Mouse (Mus musculus): Measurements from ENCODE around the gene Catsper1. TPM values are rescaled to one million over a fixed set of nuclear protein-coding genes. Genes with fewer than 3 reads are reported as not detected.

Catsper1 gene
- total and polyA plus RNA-seq, 3 experiments = 0.16 TPM; not detected in 2

DNA sequence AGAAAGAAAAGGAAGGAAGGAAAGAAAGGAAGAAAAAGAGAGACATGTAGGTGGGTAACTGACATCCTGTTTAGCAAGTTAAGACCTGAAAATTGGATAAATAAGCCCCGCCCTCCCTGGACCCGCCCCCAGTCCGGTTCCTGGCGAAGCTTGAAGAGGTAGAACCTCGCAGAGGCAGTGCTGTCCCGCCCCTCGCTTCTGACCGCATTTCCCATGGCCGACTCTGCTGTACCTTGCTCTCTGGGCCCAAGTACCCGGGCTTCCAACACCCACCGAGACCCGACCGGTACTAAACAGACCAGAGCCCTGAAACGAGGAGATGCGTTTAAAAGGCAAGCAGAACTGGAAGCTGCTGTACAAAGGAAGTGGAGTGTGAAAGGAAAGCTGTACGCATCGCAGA, 11.7 kb upstream of the Catsper1 start:
- H3K4me1 ChIP-seq (ENCODE audit: control insufficient read depth, insufficient read depth, low read length) = no peaks in the 10 kb centered on the region
- no peak for DNase-seq
- H3K79me2 ChIP-seq (replicated peaks; ENCODE audit: control insufficient read depth, insufficient read depth, low read length) = no peaks in the 10 kb centered on the region
- H3K4me3 ChIP-seq = no peak overlapping the region
- H3K27me3 ChIP-seq (ENCODE audit: control insufficient read depth, insufficient read depth, low read length) = no peaks in the 10 kb centered on the region
- TF ChIP-seq CTCF (IDR thresholded peaks at IDR 0.05) (no peak), EP300 (IDR thresholded peaks at IDR 0.05; ENCODE audit: insufficient read depth, low read depth, low read length) (no peak), POLR2A (IDR thresholded peaks at IDR 0.05; ENCODE audit: insufficient read depth, low read depth, low read length) (no peak)
- WGBS = 43% methylated on average over 17 of the region's 17 CpGs
- no peak overlapping the region for H3K27ac ChIP-seq
- H3K9ac ChIP-seq (ENCODE audit: low read depth, low read length) = no peak overlapping the region
- intact Hi-C loops (cut with DNase I) = no loop called here
- no peaks in the 10 kb centered on the region for H3K36me3 ChIP-seq (ENCODE audit: control insufficient read depth, insufficient read depth, low read length)

DNA sequence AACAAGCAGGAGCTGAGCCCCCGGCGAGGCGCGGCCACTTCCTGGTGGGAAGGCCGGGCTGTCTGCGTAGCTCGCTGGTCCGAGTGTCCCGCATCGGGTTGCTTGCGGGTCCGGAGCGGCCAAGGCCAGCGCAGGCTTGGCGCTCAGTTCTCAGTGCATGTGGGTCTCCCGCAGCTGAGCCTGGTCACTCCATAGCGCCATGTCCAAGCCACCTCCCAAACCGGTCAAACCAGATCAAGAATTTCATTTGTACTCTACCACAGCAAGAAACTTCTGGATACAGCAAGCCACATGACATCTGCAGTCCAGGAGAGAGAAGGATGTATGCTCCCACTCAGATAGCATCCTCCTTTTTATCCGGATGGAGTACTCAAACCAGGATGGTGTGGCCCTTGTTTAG, 7.6 kb upstream of the Catsper1 start:
- H3K9ac ChIP-seq (ENCODE audit: low read depth, low read length) = no peak overlapping the region
- no peak overlapping the region for H3K4me3 ChIP-seq
- no peaks in the 10 kb centered on the region for H3K36me3 ChIP-seq (ENCODE audit: control insufficient read depth, insufficient read depth, low read length)
- no peaks in the 10 kb centered on the region for H3K27me3 ChIP-seq (ENCODE audit: control insufficient read depth, insufficient read depth, low read length)
- WGBS = 79% methylated on average over 19 of the region's 19 CpGs
- H3K4me1 ChIP-seq (ENCODE audit: control insufficient read depth, insufficient read depth, low read length) = no peaks in the 10 kb centered on the region
- TF ChIP-seq CTCF (IDR thresholded peaks at IDR 0.05) (no peak), EP300 (IDR thresholded peaks at IDR 0.05; ENCODE audit: insufficient read depth, low read depth, low read length) (no peak)
- H3K79me2 ChIP-seq (replicated peaks; ENCODE audit: control insufficient read depth, insufficient read depth, low read length) = no peaks in the 10 kb centered on the region
- intact Hi-C loops (cut with DNase I) = no loop called here
- no peak overlapping the region for H3K27ac ChIP-seq
- no peak for DNase-seq

DNA sequence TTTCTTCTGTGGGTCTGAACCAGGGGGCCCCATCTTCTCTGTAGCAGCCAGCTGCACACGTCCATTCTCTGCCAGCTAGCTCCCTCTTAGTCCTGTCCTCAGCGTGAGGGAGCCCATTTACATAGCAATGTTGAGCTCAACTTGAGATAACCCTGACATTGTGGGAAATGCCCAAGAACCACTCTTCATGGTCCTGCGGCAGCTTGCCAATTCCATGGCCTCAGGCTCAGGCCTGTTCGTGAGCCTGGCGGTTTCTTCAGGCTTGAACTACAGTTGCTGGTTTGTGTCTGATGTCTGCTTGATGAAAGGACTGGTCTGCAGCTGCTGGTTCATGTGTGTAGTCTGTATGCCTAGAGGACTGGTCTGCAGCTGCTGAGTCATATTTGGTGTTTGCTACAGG, 800 bp upstream of the Catsper1 start:
- Histone ChIP-seq H3K27ac (no peak overlapping the region), H3K36me3 (ENCODE audit: control insufficient read depth, insufficient read depth, low read length) (no peaks in the 10 kb centered on the region), H3K79me2 (replicated peaks; ENCODE audit: control insufficient read depth, insufficient read depth, low read length) (no peaks in the 10 kb centered on the region), H3K4me1 (ENCODE audit: control insufficient read depth, insufficient read depth, low read length) (no peaks in the 10 kb centered on the region), H3K27me3 (ENCODE audit: control insufficient read depth, insufficient read depth, low read length) (no peaks in the 10 kb centered on the region; the same call in 1 of the 2 replicates), H3K9ac (ENCODE audit: low read depth, low read length) (no peak overlapping the region), H3K4me3 (no peak overlapping the region)
- TF ChIP-seq EP300 (IDR thresholded peaks at IDR 0.05; ENCODE audit: insufficient read depth, low read depth, low read length) (no peak), CTCF (IDR thresholded peaks at IDR 0.05) (no peak), POLR2A (IDR thresholded peaks at IDR 0.05; ENCODE audit: insufficient read depth, low read depth, low read length) (no peak)
- 61% methylated on average over 5 of the region's 5 CpGs for WGBS
- DNase-seq = no peak
- intact Hi-C loops (cut with DNase I) = no loop called here

- H3K4me1 ChIP-seq (ENCODE audit: control insufficient read depth, insufficient read depth, low read length) = peaks cover 6% of the 10 kb centered on the region
- intact Hi-C loops (cut with DNase I) = loop anchor here (1.0 to 2.0 kb wide), 2 partner anchors 10 to 91 kb away; no protein-coding TSS in a partner anchor
- H3K27me3 ChIP-seq (ENCODE audit: control insufficient read depth, insufficient read depth, low read length) = no peaks in the 10 kb centered on the region; the same call in 1 of the 2 replicates
- DNase-seq = peak; percentile 72 to 85
- TF ChIP-seq EP300 (IDR thresholded peaks at IDR 0.05; ENCODE audit: insufficient read depth, low read depth, low read length) (0 out of 2 replicates have a peak, but pooled peaks have one; percentile 42), CTCF (IDR thresholded peaks at IDR 0.05) (0 out of 2 replicates have a peak, but pooled peaks have one; percentile 100), POLR2A (IDR thresholded peaks at IDR 0.05; ENCODE audit: insufficient read depth, low read depth, low read length) (no peak)
- H3K4me3 ChIP-seq = no peak overlapping the region
- H3K9ac ChIP-seq (ENCODE audit: low read depth, low read length) = no peak overlapping the region
- H3K79me2 ChIP-seq (replicated peaks; ENCODE audit: control insufficient read depth, insufficient read depth, low read length) = no peaks in the 10 kb centered on the region
- H3K27ac ChIP-seq = no peak overlapping the region
- WGBS = 30% methylated on average over 5 of the region's 5 CpGs
- H3K36me3 ChIP-seq (ENCODE audit: control insufficient read depth, insufficient read depth, low read length) = no peaks in the 10 kb centered on the region
Observed at GRCm38 (mm10) chr19:5337975-5338374, 2.4 kb downstream of the Catsper1 start.

DNA sequence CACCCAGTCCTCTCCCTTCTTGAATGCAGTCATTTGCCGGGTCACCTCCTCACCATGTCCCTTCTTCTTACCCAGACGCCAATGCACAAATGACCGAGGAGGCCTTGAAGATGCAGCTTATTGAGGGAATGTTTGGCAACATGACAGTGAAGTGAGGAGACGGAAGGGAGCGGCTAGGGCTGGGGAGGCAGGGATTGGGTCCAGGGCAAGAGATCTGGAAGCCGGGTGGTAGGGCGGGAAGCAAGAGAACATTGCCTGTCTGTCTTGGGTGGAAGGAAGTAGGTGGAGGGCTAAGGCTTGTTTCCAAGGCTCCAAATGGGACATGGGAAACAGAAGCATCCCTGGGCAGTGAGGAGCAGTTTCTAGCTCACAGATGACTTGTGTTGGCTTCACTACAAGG, 5.8 kb downstream of the Catsper1 start:
- WGBS = 39% methylated on average over 7 of the region's 7 CpGs
- H3K9ac ChIP-seq (ENCODE audit: low read depth, low read length) = no peak overlapping the region

DNA sequence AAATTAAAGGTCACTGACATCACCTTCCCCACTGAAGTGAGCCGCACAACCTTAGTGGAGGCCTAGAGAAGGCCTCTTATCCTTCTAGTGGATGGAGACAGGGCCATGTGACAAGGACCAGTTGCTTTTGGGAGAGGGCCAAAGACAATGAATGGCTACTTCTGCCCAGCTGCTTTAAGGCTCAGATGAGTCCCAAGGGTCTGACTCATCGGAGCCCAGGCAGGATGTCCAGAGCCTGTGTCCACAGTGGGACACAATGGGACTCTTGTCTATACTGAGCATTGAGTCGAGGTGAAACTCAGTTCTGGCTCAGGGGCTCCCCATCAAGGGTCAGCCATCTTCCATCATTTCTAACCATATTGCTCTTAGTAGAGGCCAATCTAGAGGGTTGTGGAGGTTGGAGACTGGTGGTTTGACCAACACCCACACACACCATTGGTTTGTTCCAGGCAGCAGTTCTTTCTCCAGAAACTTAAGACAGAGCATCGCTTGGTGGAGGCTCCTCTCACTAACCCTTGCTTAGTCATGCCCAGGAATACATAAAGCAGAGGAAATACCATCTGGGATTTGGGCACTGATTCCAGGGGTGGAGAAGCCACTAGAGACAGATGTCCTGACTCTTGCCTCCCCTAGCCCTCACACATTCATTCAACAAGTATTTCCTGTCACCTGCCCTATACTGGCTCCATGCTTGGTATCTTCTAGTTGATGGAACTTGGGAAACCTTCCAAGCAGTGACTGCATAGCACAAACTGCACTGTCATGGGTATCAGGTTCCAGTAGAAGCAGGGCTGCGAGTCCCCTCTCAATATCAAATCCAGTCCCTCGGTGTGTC, 10.0 kb downstream of the Catsper1 start:
- peak overlapping the region; percentile 75 for H3K27ac ChIP-seq
- WGBS = 38% methylated on average over 6 of the region's 6 CpGs
- H3K4me1 ChIP-seq (ENCODE audit: control insufficient read depth, insufficient read depth, low read length) = peaks cover 20% of the 10 kb centered on the region
- TF ChIP-seq EP300 (IDR thresholded peaks at IDR 0.05; ENCODE audit: insufficient read depth, low read depth, low read length) (peak; percentile 69; the same call in 1 of the 2 replicates), CTCF (IDR thresholded peaks at IDR 0.05) (no peak), POLR2A (IDR thresholded peaks at IDR 0.05; ENCODE audit: insufficient read depth, low read depth, low read length) (peak; percentile 35; the same call in 1 of the 2 replicates)
- intact Hi-C loops (cut with DNase I) = loop anchor here (5.0 kb wide), 1 partner anchor 148 kb away; no protein-coding TSS in a partner anchor
- no peaks in the 10 kb centered on the region for H3K36me3 ChIP-seq (ENCODE audit: control insufficient read depth, insufficient read depth, low read length)
- no peak overlapping the region for H3K4me3 ChIP-seq
- DNase-seq = peak; percentile 55 to 75
- no peaks in the 10 kb centered on the region for H3K27me3 ChIP-seq (ENCODE audit: control insufficient read depth, insufficient read depth, low read length)
- H3K9ac ChIP-seq (ENCODE audit: low read depth, low read length) = no peak overlapping the region
- H3K79me2 ChIP-seq (replicated peaks; ENCODE audit: control insufficient read depth, insufficient read depth, low read length) = no peaks in the 10 kb centered on the region

More for the DNA sequence above, 5.8 kb downstream of the Catsper1 start:
- Histone ChIP-seq H3K27me3 (ENCODE audit: control insufficient read depth, insufficient read depth, low read length) (no peaks in the 10 kb centered on the region), H3K4me3 (no peak overlapping the region), H3K36me3 (ENCODE audit: control insufficient read depth, insufficient read depth, low read length) (no peaks in the 10 kb centered on the region), H3K27ac (peak overlapping the region; percentile 62), H3K4me1 (ENCODE audit: control insufficient read depth, insufficient read depth, low read length) (peaks cover 17% of the 10 kb centered on the region), H3K79me2 (replicated peaks; ENCODE audit: control insufficient read depth, insufficient read depth, low read length) (no peaks in the 10 kb centered on the region)
- intact Hi-C loops (cut with DNase I) = no loop called here
- DNase-seq = peak; percentile 46 to 64
- TF ChIP-seq EP300 (IDR thresholded peaks at IDR 0.05; ENCODE audit: insufficient read depth, low read depth, low read length) (peak; percentile 46; the same call in 1 of the 2 replicates), POLR2A (IDR thresholded peaks at IDR 0.05; ENCODE audit: insufficient read depth, low read depth, low read length) (no peak)

All from heart, adult 2 months (tissue).